In the genomic region with DNA sequence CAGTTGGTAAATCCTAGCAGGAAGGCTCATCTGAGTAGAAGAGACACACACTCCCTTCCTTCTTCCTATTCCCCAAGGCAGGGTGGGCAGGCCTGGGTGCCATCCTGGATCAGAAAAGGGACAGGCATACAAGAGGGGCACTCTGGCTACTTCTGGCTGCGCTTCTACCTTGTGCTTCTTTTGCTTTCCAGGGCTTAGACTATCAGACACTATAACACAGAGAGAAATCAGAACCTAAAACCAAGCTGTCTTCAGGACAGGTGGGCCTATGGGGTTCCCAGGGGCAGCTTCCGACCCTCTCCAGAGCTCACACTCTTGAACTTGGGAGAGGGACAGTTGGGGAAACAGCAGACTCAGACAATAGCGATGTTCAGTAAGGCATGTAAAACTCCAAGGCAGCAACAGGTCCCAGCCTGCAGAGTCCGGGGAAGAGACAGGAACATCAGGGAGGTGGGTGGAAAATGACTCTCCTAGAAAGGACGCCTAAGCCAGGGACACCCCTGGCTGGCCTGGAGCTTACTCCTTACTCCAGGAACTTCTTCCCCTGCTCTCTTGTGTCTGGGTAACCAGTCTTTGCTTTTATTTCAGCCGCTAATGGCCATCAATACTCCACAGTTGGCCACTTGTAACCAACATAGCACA, we compare ENCODE assay signal across 15 mouse cellular contexts. TPM values are rescaled to one million over a fixed set of nuclear protein-coding genes. Genes with fewer than 3 reads are reported as not detected.
DNase-seq lines count a peak whose midpoint lies in the region; ATAC-seq and TF ChIP-seq lines count a peak whose summit lies in the region.
"Had no signal": no experiment of that assay in that cellular context is flagged by ENCODE, and none has a peak within 500 bp of the region (broad histone marks: within the 10 kb centered on the region; RNA-seq: fewer than 3 reads in every experiment).

No protein-coding gene starts in this region.

- peaks cover 27% of the 10 kb centered on the region for H3K36me3 ChIP-seq in heart, adult 2 months (ENCODE audit: control insufficient read depth, insufficient read depth, low read length)
- H3K36me3 ChIP-seq in embryonic facial prominence, embryonic 15.5 days, result no peaks in the 10 kb centered on the region
- no peaks in the 10 kb centered on the region for H3K36me3 ChIP-seq in myocyte (ENCODE audit: control insufficient read depth, insufficient read depth)

- peak overlapping the region; percentile 99 for H3K4me3 ChIP-seq in heart, adult 2 months
- peak overlapping the region; percentile 11 for H3K4me3 ChIP-seq in lung, adult 2 months (replicated peaks; ENCODE audit: extremely low read depth, low read depth, low read length)
- no peak overlapping the region for H3K4me3 ChIP-seq in embryonic facial prominence, embryonic 15.5 days (replicated peaks)
- no peak overlapping the region for H3K4me3 ChIP-seq in myocyte

- peaks cover 39% of the 10 kb centered on the region for H3K4me1 ChIP-seq in heart, adult 2 months (ENCODE audit: control insufficient read depth, insufficient read depth, low read length)
- peaks cover 40% of the 10 kb centered on the region for H3K4me1 ChIP-seq in lung, adult 2 months (ENCODE audit: control insufficient read depth, insufficient read depth, low read length)
- peaks cover 79% of the 10 kb centered on the region for H3K4me1 ChIP-seq in embryonic facial prominence, embryonic 15.5 days

- no peak overlapping the region for H3ac ChIP-seq in myocyte (ENCODE audit: control insufficient read depth, insufficient read length)

- TF ChIP-seq CTCF in heart, adult 2 months (IDR thresholded peaks at IDR 0.05), result no peak
- no peak for TF ChIP-seq CTCF in lung, adult 2 months (IDR thresholded peaks at IDR 0.05; ENCODE audit: insufficient read depth, low read length)

- intact Hi-C loops in heart, adult 2 months (cut with DNase I), result loop anchor here (10.0 kb wide), 1 partner anchor 570 kb away; a partner anchor contains a TSS

- no peak overlapping the region for H3K4me2 ChIP-seq in embryonic facial prominence, embryonic 15.5 days (replicated peaks)
- peak overlapping the region; percentile 81 for H3K4me2 ChIP-seq in myocyte (ENCODE audit: low read depth)

- WGBS in heart, adult 2 months, result 39% methylated on average over 6 of the region's 6 CpGs
- WGBS in lung, adult 2 months, result 51% methylated on average over 6 of the region's 6 CpGs
- 73% methylated on average over 6 of the region's 6 CpGs for WGBS in embryonic facial prominence, embryonic 15.5 days

- H3K79me2 ChIP-seq in heart, adult 2 months (replicated peaks; ENCODE audit: control insufficient read depth, insufficient read depth, low read length), result peaks cover 6% of the 10 kb centered on the region; the same call in 1 of the 2 replicates
- H3K79me2 ChIP-seq in myocyte (ENCODE audit: control insufficient read depth, insufficient read depth), result peaks cover 99% of the 10 kb centered on the region

- TF ChIP-seq EP300 in heart, adult 2 months (IDR thresholded peaks at IDR 0.05; ENCODE audit: insufficient read depth, low read depth, low read length), result no peak

- H3K27me3 ChIP-seq in heart, adult 2 months (ENCODE audit: control insufficient read depth, insufficient read depth, low read length), result no peaks in the 10 kb centered on the region
- H3K27me3 ChIP-seq in embryonic facial prominence, embryonic 15.5 days, result no peaks in the 10 kb centered on the region
- no peaks in the 10 kb centered on the region for H3K27me3 ChIP-seq in myocyte (ENCODE audit: control insufficient read depth, insufficient read depth, insufficient read length)

- no peak for TF ChIP-seq POLR2A in heart, adult 2 months (IDR thresholded peaks at IDR 0.05; ENCODE audit: insufficient read depth, low read depth, low read length)
- no peak for TF ChIP-seq POLR2A in lung, adult 2 months (IDR thresholded peaks at IDR 0.05; ENCODE audit: borderline replicate concordance, extremely low read depth, low read depth, low read length)
- no peak for TF ChIP-seq POLR2A in myocyte (IDR thresholded peaks at IDR 0.05; ENCODE audit: insufficient read length, low read depth)

- no peaks in the 10 kb centered on the region for H3K9me3 ChIP-seq in embryonic facial prominence, embryonic 15.5 days (replicated peaks)

- no peak for ATAC-seq in embryonic facial prominence, embryonic 15.5 days (ENCODE audit: insufficient number of reproducible peaks, low FRiP score, low TSS enrichment, low read depth)

- DNase-seq in heart, adult 2 months, result peak in 1 of 2 experiments; percentile 42
- DNase-seq in heart, adult 8-10 months (ENCODE audit: low spot score), result no peak
- DNase-seq in lung, adult 2 months, result peak; percentile 23
- no peak for DNase-seq in lung, postnatal 14 days
- DNase-seq in ovary, postnatal 36 days (ENCODE audit: low spot score), result no peak
- no peak for DNase-seq in adrenal gland, postnatal 36 days
- DNase-seq: adrenal gland, adult 8-10 months; cerebellum, adult 11-12 months; cerebellum, postnatal 25 days; kidney, adult 8-10 months; kidney, postnatal 25 days; liver, postnatal 0 days had no signal

- peak overlapping the region; percentile 100 for H3K27ac ChIP-seq in heart, adult 2 months
- peak overlapping the region; percentile 65 for H3K27ac ChIP-seq in embryonic facial prominence, embryonic 15.5 days (replicated peaks)

- peak overlapping the region; percentile 62 for H3K9ac ChIP-seq in heart, adult 2 months (ENCODE audit: low read depth, low read length)
- no peak overlapping the region for H3K9ac ChIP-seq in embryonic facial prominence, embryonic 15.5 days
- H3K9ac ChIP-seq: liver, postnatal 0 days had no signal

TF ChIP-seq in myocyte, 11 proteins besides CTCF, POLR2A, EP300 and RAD21:
- TF ChIP-seq TCF3 (IDR thresholded peaks at IDR 0.05; ENCODE audit: insufficient read length, low read depth) (no peak), MYOG (IDR thresholded peaks at IDR 0.05; ENCODE audit: control insufficient read depth in 1 of 3, insufficient read depth in 1 of 3, insufficient read length in 2 of 3, low read depth in 2 of 3) (no peak)

RNA-seq across cellular contexts. Expression of a gene that starts 5.7 kb away (rescaled TPM):
- total RNA-seq in heart, adult 2 months (2021), result 100 to 1,000 TPM; 219 to 225 TPM
- 114 and 135 TPM in 2 replicates for polyA plus RNA-seq in heart, adult 2 months (2012; rRNA removed)
- 100 to 1,000 TPM; 190 to 247 (median 212) TPM for total RNA-seq in heart, adult 8-10 months (2022)
- 270 and 280 TPM in 2 replicates for polyA plus RNA-seq in lung, adult 2 months (2012; rRNA removed)
- polyA plus RNA-seq in embryonic facial prominence, embryonic 15.5 days (2015; fragmentation: Nextera tagmentation; extraction: Ambion mirVana), result 330 and 343 TPM in 2 replicates
- polyA plus RNA-seq in myocyte (2012; fragmentation: generic; extraction: Trizol), result 284 TPM
- 100 to 1,000 TPM; 307 to 340 TPM for total RNA-seq in adrenal gland, postnatal 36 days (2021)
- total RNA-seq: monocyte, adult 5-6 weeks had no signal

RNA-seq across cellular contexts. Expression of a gene that starts 25.7 kb away (rescaled TPM):
- 10 to 100 TPM; 93.0 to 94.7 TPM for total RNA-seq in heart, adult 2 months (2021)
- polyA plus RNA-seq in heart, adult 2 months (2012; rRNA removed), result 85.8 and 134 TPM in 2 replicates
- 100 to 1,000 TPM in 1 of 4 experiments, 10 to 100 TPM in 3; 76.6 to 108 (median 91.0) TPM for total RNA-seq in heart, adult 8-10 months (2022)
- 115 and 147 TPM in 2 replicates for polyA plus RNA-seq in lung, adult 2 months (2012; rRNA removed)
- polyA plus RNA-seq in embryonic facial prominence, embryonic 15.5 days (2015; fragmentation: Nextera tagmentation; extraction: Ambion mirVana), result 75.6 and 79.3 TPM in 2 replicates
- 93.7 TPM for polyA plus RNA-seq in myocyte (2012; fragmentation: generic; extraction: Trizol)
- total RNA-seq in adrenal gland, postnatal 36 days (2021), result 100 to 1,000 TPM in 1 of 2 experiments, 10 to 100 TPM in 1; 74.2 to 109 TPM

RNA-seq across cellular contexts. Expression of a gene that starts 44.2 kb away (rescaled TPM):
- total RNA-seq in heart, adult 2 months (2021), result 10 to 100 TPM; 89.6 to 92.6 TPM
- polyA plus RNA-seq in heart, adult 2 months (2012; rRNA removed), result 77.4 and 85.9 TPM in 2 replicates
- 100 to 1,000 TPM in 1 of 4 experiments, 10 to 100 TPM in 3; 85.0 to 100 (median 88.9) TPM for total RNA-seq in heart, adult 8-10 months (2022)
- 81.9 and 102 TPM in 2 replicates for polyA plus RNA-seq in lung, adult 2 months (2012; rRNA removed)
- polyA plus RNA-seq in embryonic facial prominence, embryonic 15.5 days (2015; fragmentation: Nextera tagmentation; extraction: Ambion mirVana), result 36.8 and 40.3 TPM in 2 replicates
- 45.0 TPM for polyA plus RNA-seq in myocyte (2012; fragmentation: generic; extraction: Trizol)
- 100 to 1,000 TPM; 122 to 148 TPM for total RNA-seq in adrenal gland, postnatal 36 days (2021)

Comparison
In these comparisons a context has a peak if more than half of its experiments do, and no peak if none do; other contexts are left out.
1. H3K4me3 ChIP-seq: peak in heart, adult 2 months (single experiment) and lung, adult 2 months (single experiment); none in embryonic facial prominence, embryonic 15.5 days (single experiment) and myocyte (single experiment).